Mouse (Mus musculus): ENCODE data around the gene Kansl1. TPM values are rescaled to one million over a fixed set of nuclear protein-coding genes. Genes with fewer than 3 reads are reported as not detected.

Gene Kansl1
- polyA plus RNA-seq, 1 experiment from 2014 or later, result 7.5 TPM

DNA sequence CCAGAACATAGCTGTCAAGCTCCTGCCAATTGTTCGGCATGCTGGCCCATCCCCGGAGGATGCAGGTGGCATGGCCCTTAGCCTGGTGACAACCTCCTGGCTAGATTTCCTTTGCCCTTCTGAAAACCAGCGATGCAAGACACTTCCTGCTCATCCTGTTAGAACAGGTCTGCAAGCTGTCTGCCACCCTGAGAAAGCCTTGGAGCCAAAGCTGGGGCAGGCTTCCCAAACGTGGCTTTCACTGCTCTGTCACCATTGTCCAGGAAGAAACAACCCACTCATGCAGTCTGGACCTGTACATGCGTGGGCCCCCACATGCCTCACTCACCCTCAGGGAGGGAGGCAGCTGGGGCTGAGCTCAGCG is 179.8 kb downstream of the Kansl1 start:
- Histone ChIP-seq H3K9me3 (ENCODE audit: control insufficient read depth, low read length) (no peaks in the 10 kb centered on the region), H3K27me3 (ENCODE audit: control insufficient read depth, insufficient read depth, low read length) (no peaks in the 10 kb centered on the region), H3K9ac (ENCODE audit: low read length) (no peak overlapping the region), H3K4me3 (ENCODE audit: low read depth, low read length) (no peak overlapping the region), H3K36me3 (ENCODE audit: control insufficient read depth, insufficient read depth, low read length) (no peaks in the 10 kb centered on the region), H3K27ac (replicated peaks) (peak overlapping the region; percentile 87), H3K4me2 (replicated peaks; ENCODE audit: low read depth) (no peak overlapping the region), H3K4me1 (replicated peaks; ENCODE audit: control insufficient read depth, insufficient read depth) (peaks cover 2% of the 10 kb centered on the region; the same call in 1 of the 2 replicates)
- ATAC-seq (ENCODE audit: low FRiP score, low TSS enrichment) (no peak), DNase-seq (ENCODE audit: low spot score) (no peak)
- WGBS, result 52% methylated on average over 6 of the region's 6 CpGs
- TF ChIP-seq CTCF (IDR thresholded peaks at IDR 0.05; ENCODE audit: low read depth), result no peak
- TF ChIP-seq EP300 (optimal IDR thresholded peaks at IDR 0.05), result no peak

GRCm38 (mm10) chr11:104287113-104287512 is 181.5 kb downstream of the Kansl1 start:
- TF ChIP-seq EP300 (optimal IDR thresholded peaks at IDR 0.05) (no peak), CTCF (IDR thresholded peaks at IDR 0.05; ENCODE audit: low read depth) (no peak)
- Histone ChIP-seq H3K4me1 (replicated peaks; ENCODE audit: control insufficient read depth, insufficient read depth) (peaks cover 2% of the 10 kb centered on the region; the same call in 1 of the 2 replicates), H3K9me3 (ENCODE audit: control insufficient read depth, low read length) (no peaks in the 10 kb centered on the region), H3K4me2 (replicated peaks; ENCODE audit: low read depth) (no peak overlapping the region), H3K4me3 (ENCODE audit: low read depth, low read length) (no peak overlapping the region), H3K27me3 (ENCODE audit: control insufficient read depth, insufficient read depth, low read length) (no peaks in the 10 kb centered on the region), H3K27ac (replicated peaks) (no peak overlapping the region), H3K36me3 (ENCODE audit: control insufficient read depth, insufficient read depth, low read length) (no peaks in the 10 kb centered on the region), H3K9ac (ENCODE audit: low read length) (no peak overlapping the region)
- DNase-seq (ENCODE audit: low spot score) (no peak), ATAC-seq (ENCODE audit: low FRiP score, low TSS enrichment) (no peak)
- WGBS, result 96% methylated on average over 18 of the region's 18 CpGs

Small RNA genes lying within 50 kb of the gene (microRNA-seq; reads per million reads assigned to microRNA genes)
- not detected for gene Gm47315

Other genes starting within 250 kb of the Kansl1 start
- 6.8 and 8.2 TPM in 2 replicates for gene Mapt, start 237.5 kb downstream of the Kansl1 start, polyA plus RNA-seq (2015; fragmentation: Nextera tagmentation; extraction: Ambion mirVana)
- 11.7 and 13.9 TPM in 2 replicates for gene Cdc27, start 81.8 kb upstream of the Kansl1 start, polyA plus RNA-seq (2015; fragmentation: Nextera tagmentation; extraction: Ambion mirVana)
- 6.8 and 9.5 TPM in 2 replicates for gene Myl4, start 81.8 kb upstream of the Kansl1 start, polyA plus RNA-seq (2015; fragmentation: Nextera tagmentation; extraction: Ambion mirVana)
- 4.7 and 5.1 TPM in 2 replicates for gene Itgb3, start 139.1 kb upstream of the Kansl1 start, polyA plus RNA-seq (2015; fragmentation: Nextera tagmentation; extraction: Ambion mirVana)
- gene Gm11639, start 216.8 kb upstream of the Kansl1 start, polyA plus RNA-seq (2015; fragmentation: Nextera tagmentation; extraction: Ambion mirVana), result 0.01 TPM in 2 replicates